Mouse (Mus musculus): ENCODE measurements around the gene Slc38a3.

Gene Slc38a3

GRCm38 (mm10) chr9:107695441-107696105, 26.2 kb upstream of the Slc38a3 start:
- no peak for DNase-seq (ENCODE audit: low spot score)

DNA sequence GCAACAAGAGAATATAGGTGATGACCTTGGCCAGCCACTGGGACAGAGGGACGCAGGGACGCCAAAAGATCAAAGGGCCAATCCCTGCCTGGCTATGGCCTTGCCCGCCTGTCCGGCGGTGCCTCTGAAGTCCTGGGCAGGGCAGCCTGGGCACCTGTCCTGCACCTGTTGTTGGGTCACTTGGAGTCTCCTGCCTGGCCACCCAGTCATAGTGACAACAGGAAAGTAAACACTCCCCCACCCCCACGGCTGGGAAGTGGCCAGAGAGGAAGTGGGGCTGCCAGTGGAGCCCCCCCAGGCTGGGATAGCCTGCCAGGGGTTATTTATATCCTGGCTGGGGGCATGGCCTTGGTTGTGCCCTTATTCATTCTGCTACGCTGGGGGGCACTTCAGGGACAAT, 25.3 kb upstream of the Slc38a3 start:
- DNase-seq (ENCODE audit: low spot score): no peak

DNA sequence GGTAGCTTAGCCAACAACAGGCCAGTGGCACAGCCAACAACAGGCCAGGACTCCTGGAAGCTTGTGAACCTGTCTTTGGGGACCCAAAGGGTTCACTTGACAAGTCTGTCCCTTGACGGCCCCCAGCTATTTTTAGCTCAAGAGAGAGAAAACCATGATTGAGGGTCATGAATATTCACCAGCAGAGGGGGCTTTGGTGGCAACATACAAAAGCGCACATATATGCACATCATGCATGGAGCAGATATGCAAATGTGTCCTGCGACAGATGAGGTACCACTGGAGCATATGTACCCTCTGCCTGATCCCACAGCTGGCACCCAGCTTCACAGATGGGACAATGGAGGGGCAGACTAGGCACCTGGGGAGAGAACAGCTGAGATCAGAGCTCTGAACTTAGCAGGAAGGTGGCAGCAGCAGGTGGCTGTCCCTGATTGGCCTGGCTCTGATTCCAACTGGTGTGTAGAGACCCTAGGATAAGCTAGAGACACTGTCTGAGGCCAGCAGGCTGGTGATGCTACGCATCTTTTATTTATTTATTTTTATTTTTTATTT, 24.2 kb upstream of the Slc38a3 start:
- no peak for DNase-seq (ENCODE audit: low spot score)

DNA sequence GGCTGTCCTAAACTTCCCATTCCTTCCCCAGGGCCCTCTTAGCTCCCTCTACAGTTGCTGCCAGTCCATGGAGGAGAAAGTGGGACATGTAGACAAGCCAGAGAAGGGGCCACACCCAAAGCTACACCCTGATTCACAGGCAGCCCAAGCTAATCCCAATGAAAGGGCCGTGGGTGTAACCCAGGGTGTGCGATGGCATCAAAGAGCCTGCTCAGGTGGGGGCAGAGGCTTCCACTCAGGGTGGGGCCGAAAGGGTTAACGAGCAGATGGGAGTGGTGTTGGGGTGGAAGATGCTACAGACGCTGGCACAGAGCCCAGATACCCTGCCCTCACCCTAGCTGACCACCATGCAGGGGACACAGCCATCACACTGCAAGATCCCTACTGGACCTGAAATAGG, 23.5 kb upstream of the Slc38a3 start:
- DNase-seq (ENCODE audit: low spot score): no peak

- DNase-seq (ENCODE audit: low spot score): no peak
Observed at GRCm38 (mm10) chr9:107690391-107690790, 21.1 kb upstream of the Slc38a3 start.

- no peak for DNase-seq (ENCODE audit: low spot score)
Observed at GRCm38 (mm10) chr9:107688939-107689338, 19.6 kb upstream of the Slc38a3 start.

- no peak for DNase-seq (ENCODE audit: low spot score)
Observed at GRCm38 (mm10) chr9:107688415-107688814, 19.1 kb upstream of the Slc38a3 start.

DNA sequence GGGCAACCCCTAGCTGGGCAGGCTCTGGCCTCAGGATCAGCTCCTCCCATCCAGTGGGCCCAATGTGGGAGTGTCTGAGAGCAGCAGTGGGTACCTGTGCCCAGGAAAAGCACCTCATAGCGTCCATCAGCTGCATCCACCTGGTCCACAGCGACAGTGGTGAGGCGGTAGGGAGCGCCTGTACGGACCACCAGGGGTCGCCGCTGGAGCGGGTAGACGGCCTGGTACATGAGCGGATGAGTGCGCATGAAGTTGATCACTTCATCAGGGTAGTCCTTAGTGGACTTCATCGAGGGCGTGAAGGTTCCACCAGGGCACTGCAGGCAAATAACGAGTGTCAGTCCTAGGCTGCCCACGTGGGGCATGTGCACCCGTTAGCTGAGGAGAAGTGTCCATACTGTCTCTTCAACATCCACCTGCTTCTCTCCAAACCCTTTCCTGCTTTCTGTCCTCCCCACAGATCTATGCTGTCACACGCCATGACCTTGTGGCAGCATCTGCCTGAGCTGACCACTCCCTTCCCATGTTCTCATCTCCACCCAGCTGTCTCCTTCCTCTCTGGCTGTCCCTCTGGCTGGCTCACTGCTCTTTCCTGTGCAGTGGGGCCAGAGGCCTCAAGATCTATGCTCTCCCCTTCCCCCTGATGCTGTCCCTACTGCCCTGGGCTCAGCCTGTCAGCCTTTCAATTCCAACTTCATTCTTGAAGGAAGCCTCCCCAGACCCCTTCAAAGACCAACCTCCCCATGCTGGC, 16.1 kb upstream of the Slc38a3 start:
- DNase-seq (ENCODE audit: low spot score): peak; percentile 86

DNA sequence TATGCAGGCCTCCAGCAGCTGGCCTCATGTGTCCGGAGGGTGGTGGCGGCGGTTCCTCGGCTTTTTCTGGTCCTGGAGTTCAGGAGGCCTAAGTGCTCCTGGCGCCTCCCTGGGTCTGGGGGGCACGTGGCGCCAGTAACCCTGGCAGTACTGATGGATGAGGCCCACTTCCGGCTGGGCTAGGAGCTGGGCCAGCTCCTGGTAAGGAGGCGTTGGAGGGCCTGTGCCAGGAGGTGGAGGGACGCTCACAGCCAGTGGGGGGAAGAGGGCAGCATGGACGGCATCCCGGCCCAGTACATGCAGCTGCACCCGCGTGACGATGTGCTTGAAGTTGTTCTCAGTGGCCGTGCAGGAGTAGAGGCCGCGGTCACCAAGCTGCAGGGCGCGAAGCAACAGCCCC, 13.1 kb upstream of the Slc38a3 start:
- DNase-seq (ENCODE audit: low spot score): no peak

DNA sequence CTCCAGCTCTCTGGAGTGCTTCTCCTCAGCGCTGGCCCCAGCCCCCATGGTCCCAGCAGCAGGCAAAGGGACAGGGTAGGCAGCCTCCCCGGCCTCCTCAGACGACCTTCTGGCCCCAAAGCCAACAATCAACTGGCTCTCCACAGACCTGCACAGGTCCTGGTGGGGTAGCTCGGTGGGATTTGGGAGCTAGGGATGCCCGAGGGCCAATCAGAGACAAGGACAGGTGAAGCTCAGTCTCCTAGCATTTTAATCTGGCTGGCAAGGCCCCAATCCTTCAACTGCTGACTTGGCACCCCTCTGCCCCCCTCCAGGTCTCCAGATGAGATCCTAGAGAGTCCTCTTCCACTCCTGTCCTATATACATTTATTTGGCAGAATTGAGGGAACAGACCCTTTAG, 10.2 kb upstream of the Slc38a3 start, which contains the start of gene Gnat1:
Gene Gnat1 (minus strand): TSS at position 212 of the 400 bp plus-strand sequence.
- DNase-seq (ENCODE audit: low spot score): no peak

GRCm38 (mm10) chr9:107678861-107679260, 9.5 kb upstream of the Slc38a3 start:
- DNase-seq (ENCODE audit: low spot score): no peak

DNA sequence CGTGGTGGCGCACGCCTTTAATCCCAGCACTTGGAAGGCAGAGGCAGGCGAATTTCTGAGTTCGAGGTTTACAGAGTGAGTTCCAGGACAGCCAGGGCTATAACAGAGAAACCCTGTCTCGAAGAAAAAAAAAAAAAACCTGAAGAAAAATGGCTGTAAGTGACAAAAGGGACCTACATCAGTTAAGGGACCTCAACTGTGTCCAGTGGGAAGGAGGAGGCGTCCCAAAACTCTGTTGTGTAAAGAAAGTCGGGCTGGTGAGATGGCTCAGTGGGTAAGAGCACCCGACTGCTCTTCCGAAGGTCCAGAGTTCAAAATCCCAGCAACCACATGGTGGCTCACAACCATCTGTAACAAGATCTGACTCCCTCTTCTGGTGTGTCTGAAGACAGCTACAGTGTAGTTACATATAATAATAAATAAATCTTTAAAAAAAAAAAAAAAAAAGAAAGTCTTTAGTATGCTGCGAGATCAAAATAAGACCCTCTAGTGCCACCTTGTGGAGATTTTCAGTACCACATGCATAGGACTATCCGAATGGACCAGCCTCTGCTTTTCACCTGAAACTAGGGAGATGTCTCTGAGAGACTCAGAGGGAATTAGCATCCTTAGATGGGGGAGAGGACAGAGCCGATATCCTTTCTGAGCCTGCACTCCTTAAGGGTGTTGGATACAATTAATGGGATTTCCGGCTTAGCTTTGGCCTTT, 8.6 kb upstream of the Slc38a3 start:
- DNase-seq (ENCODE audit: low spot score): peak; percentile 87

GRCm38 (mm10) chr9:107677091-107677784, 7.9 kb upstream of the Slc38a3 start:
- DNase-seq (ENCODE audit: low spot score): no peak

GRCm38 (mm10) chr9:107676302-107676701, 7.0 kb upstream of the Slc38a3 start:
- no peak for DNase-seq (ENCODE audit: low spot score)

- DNase-seq (ENCODE audit: low spot score): peak; percentile 89
Observed at GRCm38 (mm10) chr9:107675671-107676301, 6.5 kb upstream of the Slc38a3 start.

- no peak for DNase-seq (ENCODE audit: low spot score)
Observed at GRCm38 (mm10) chr9:107674609-107675429, 5.5 kb upstream of the Slc38a3 start.

DNA sequence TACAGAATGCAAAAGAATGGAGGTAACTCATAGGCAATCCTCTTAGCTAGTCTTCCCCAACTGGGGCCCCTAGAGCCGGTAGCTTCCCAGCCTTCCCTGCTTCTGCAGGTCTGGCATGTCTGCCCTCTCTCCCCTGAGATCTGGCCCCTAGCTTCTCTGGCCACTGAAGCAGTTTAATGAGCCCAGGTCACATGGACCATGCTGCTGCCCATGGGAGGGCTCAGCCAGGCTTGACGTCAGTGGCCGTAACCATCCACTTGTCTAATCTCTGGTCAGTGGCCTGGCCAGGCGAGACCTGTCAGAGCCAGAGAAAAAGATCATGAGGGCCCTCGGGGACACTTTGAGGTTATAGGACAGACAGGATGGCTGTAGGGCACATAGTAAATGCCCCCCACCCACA, 929 bp upstream of the Slc38a3 start:
- DNase-seq (ENCODE audit: low spot score): no peak

- DNase-seq (ENCODE audit: low spot score): no peak
Observed at GRCm38 (mm10) chr9:107668916-107669315, 414 bp downstream of the Slc38a3 start.

DNA sequence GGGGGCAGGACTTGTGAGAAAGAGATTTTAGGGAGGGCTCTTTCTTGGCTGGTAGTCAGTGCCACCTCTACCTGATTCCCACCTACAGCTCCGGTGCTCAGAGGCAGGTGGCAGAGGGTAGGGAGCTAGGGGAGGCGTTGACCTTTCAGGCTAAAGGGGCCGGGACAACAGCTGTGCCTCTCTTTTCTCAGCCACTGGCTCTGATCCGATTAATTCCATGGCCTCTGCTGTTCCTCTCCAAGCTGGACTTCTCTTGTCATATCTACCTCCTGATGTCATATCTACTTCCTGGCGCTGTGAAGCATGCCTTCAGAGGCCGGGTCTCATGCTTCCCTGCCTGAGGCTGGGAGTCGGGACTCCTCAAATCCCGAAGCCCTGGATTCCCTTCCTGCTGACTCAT, 1.3 kb downstream of the Slc38a3 start:
- DNase-seq (ENCODE audit: low spot score): no peak

GRCm38 (mm10) chr9:107667219-107667618, 2.1 kb downstream of the Slc38a3 start:
- DNase-seq (ENCODE audit: low spot score): peak; percentile 72

DNA sequence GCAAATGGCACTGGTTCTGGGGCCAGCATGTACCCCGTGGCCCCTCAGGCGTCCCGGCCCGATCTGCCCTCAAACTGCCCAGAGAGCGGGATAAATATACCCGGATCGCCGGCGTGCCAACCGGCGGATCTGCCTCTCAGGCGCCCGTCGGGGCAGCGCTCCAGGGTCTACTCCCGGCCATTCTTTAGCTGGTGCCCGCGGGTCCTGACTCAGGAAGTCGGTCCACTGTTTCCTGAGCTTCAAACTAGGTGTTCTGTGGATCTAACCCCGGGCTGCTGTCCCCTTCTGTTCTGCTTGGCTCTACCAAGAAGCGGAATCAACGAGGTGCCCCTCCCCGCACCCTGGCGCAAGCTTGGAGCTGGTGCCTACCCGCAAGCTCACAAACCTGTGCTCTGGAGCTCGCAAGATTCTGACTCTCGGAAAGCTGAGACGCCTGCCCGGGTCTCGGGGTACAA, 2.6 kb downstream of the Slc38a3 start:
- DNase-seq (ENCODE audit: low spot score): no peak
